Mouse (Mus musculus) brown adipose tissue, adult 24 weeks (tissue): ENCODE data around the gene Gpr19. TPM values are rescaled to one million over a fixed set of nuclear protein-coding genes. Genes with fewer than 3 reads are reported as not detected.

Source experiments
- H3K27ac ChIP-seq: fragments of 200-500 bp; replicated peaks from 2 replicates; pipeline ENCODE4 v1.5.1; 2012; ENCODE audit warnings: low read depth, mild to moderate bottlenecking, low read length
- H3K4me1 ChIP-seq: fragments of 200-500 bp; 2 replicates; pipeline ENCODE4 v1.6.1; 2012; ENCODE audit warnings: low read length, mixed read lengths; ENCODE audit not compliant: control insufficient read depth, insufficient read depth, insufficient read length
- H3K4me3 ChIP-seq: fragments of 200-500 bp; 2 replicates; pipeline ENCODE4 v1.5.1; 2012; ENCODE audit warnings: low read depth, mild to moderate bottlenecking, low read length, moderate library complexity; ENCODE audit not compliant: insufficient read depth
- polyA plus RNA-seq: library from polyadenylated mRNA; stranded (reverse); fragments of >200 nt; gene quantifications from 2 replicates; pipeline ENCODE4 v1.2.4, GENCODE M21; 2012; ENCODE audit not compliant: missing spikeins, insufficient read depth, insufficient read length

Gene Gpr19
- polyA plus RNA-seq, result 3.5 and 4.8 TPM in 2 replicates

DNA sequence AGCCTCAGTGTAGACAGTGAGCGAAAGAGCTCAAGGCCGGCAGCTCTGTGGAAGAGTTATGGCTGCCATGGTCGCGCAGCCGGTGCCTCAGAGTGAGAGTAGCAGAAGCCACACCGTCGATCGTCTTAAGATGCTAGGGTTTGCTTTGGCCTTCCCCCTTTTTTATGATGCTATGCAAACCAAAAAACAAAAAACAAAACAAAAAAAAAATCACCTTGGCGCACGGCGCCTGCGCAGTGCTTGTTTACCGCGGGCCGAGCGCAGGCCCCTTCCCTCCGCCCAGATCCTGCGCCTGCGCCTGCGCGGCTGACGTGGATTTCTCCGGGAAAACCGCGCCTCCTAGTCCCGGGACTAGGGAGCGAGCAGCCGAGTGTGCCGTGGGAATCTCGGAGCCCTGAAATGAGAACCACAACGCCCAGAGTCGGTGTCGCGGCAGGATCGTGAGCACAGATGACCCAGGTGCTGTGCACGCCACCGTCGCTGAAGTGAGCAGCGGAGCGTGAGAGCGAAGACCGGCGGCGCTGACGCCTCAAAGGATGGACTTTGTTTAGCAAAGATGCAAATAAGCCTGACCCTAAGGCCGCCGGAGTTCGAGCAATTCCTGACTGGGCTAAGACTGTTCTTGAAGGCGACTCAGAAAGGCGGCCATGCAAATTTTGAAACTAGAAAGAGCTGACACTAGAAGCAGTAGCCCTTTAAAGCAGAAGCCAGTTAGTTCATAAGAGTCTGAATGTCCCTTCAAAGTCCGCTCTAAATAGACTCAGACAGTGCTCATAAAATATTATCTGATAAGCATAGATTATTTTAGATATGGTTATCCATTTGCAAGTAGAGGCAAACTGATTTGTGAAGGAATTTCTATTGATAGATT is at the start of gene Gpr19:
Gene Gpr19 (minus strand): TSS at position 484 of the 871 bp plus-strand sequence.
- Histone ChIP-seq H3K4me3 (peak within 1 kb of the TSS; percentile 82), H3K4me1 (no peaks in the 10 kb centered on the region), H3K27ac (peak within 1 kb of the TSS; percentile 99)

DNA sequence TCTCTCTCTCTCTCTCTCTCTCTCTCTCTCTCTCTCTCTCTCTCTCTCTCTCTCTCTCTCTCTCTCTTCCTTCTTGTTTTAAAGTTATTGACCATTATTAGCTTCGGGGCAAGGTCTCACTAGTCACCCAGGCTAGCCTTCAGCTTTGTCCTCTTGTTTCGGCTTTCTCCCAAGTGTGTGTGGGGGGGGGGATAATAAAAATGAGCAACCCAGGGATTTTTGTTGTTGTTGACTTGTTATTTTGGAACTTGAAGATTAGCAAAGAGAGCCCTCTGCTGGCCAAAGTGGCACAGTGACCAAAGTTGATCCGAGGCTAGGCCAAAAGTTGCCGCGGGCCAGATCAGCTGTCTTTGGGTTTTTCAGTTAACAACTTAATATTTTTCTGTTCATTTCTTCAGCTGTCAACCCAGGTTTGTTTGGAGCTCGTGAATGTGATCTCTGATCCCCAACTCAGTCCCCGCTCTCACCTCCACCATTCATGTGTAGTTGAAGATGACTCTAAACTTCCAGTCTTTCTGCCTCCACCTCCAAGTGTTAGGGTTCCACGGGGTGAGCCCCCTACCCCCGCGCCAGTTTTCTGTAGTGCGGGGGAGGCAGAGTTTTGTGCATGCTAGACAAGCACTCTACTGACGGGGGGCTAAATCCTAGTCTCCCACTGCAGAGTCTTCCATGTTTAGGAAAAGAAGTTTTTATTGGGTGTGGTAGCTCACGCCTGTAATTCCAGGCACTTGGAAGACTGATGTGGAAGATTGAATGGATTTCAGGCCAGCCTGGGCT is 49.1 kb upstream of the Gpr19 start:
- 0 out of 2 replicates have a peak overlapping the region, but pooled peaks have one; percentile 25 for H3K4me3 ChIP-seq
- no peaks in the 10 kb centered on the region for H3K4me1 ChIP-seq
- no peak overlapping the region for H3K27ac ChIP-seq

DNA sequence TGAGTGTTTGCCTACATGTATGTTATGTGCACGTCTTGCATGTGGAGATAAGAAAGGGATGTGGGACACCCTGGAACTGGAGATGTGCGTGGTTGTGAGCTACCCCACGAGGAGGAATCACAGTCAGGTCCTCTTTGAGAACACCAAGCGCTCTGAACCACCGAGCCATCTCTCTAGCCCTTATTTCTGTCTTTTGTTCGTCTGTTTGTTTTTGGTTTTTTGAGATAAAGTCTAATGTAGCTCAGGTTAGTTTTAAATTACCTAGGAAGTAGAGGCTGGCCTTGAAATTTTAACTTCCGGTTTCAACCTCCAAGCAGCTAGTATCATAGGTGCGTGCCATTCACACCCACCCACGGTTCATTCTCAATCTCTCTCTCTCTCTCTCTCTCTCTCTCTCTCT is 48.5 kb upstream of the Gpr19 start:
- Histone ChIP-seq H3K4me1 (no peaks in the 10 kb centered on the region), H3K4me3 (no peak overlapping the region), H3K27ac (no peak overlapping the region)

DNA sequence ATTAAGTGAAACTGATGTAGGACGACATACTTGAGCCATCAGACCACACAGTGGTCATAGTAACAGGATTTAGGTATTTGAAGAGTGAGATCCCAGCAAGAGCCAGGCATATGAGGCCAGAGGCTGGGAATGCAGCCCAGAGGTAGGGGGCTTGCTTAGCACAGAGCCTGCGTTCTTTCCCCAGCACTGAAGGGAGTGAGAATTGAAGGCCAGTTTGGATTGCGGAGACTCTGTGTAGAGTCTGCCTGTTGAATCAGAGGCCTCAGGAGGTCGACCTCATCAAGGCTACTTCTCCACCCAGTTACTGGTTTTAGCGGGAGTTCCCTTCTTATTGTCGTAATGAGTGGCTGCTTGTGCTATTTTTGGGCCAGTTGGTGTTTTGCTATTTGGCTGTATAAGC is 47.7 kb upstream of the Gpr19 start:
- Histone ChIP-seq H3K27ac (no peak overlapping the region), H3K4me1 (no peaks in the 10 kb centered on the region), H3K4me3 (no peak overlapping the region)

DNA sequence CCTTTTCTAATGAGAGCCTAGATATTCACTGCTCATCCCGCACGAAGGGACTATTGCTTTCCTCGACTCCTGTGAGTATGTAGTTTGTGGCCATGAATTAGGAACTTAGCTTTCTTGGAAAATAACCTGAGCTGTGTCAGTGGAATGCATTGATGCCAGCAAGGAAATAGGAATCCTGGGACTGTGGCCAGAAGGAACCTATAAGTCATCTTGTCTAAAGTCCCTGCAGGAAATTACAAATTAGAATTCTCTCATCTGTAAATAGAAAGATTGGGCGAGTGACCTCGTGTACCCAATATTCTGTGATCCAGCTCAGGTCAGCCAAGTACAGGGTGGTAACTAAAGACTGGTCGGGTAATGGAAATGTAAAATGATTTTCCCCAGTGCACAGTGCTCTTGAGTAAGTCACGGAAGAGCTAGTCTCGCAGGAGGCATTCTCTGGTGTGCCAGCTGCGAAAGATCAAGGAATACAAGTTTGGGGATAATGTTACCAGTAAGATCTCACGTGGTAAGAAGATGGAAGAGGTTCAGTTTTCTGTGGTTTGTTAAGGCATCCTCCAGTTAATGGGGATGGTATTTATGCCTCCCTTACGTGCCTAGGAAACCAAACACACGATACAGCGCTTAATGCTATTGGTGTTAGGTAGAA is 45.5 kb upstream of the Gpr19 start:
- Histone ChIP-seq H3K4me1 (no peaks in the 10 kb centered on the region), H3K4me3 (no peak overlapping the region), H3K27ac (no peak overlapping the region)

DNA sequence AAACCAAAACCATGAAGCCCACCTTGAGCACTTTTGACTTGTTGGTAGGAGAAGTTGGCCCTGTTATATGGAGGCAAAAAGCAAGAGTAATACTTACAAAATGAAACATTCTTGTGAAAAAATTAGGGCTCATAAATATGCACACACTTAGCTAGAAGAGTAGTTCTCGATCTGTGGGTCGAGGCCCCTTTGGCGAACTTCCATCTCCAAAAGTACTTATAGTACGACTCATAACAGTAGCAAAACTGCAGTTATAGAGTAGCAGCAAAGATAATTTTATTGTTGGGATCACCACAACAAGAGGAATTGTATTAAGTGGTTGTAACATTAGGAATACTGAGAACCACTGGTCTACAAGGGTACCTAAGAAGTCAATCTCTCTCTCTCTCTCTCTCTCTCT is 41.4 kb upstream of the Gpr19 start:
- Histone ChIP-seq H3K27ac (no peak overlapping the region), H3K4me1 (no peaks in the 10 kb centered on the region), H3K4me3 (no peak overlapping the region)

DNA sequence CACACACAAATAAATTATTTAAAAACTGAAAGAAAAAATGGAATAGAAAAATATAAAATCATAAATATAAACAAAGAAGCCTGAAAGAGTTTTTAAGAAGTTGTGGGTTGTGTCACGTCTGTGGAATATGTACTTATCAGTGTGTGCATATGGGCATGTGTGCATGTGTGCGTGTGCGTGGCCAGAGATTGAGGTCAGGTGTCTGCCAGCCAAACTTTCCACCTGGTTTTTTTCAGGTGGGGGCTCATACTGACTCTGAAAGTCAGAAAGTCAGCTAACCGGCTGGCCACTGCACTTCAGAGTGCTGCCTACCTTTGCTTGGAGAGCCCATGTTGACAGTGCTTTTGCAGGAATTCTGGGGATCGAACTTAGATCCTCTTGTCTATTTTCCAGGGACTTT is 35.9 kb upstream of the Gpr19 start:
- no peak overlapping the region for H3K27ac ChIP-seq
- H3K4me1 ChIP-seq, result no peaks in the 10 kb centered on the region
- no peak overlapping the region for H3K4me3 ChIP-seq

DNA sequence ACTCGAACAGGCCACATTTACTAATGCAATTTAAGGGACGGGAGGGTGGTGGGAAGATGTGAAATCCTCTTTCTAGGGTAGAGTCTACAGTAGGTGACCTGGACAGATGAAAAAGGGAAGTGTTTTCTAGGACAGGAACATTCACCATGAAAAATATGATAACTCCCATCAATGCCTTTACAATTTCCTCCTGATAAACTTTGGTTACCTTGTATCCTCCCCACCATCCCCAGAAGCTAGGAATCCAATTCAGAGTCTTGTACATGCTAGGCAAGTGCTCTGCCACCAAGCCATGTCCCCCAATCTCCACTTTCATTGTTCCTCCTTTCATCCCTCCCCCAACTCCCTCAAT is 34.8 kb upstream of the Gpr19 start:
- Histone ChIP-seq H3K4me1 (no peaks in the 10 kb centered on the region), H3K27ac (no peak overlapping the region), H3K4me3 (no peak overlapping the region)

DNA sequence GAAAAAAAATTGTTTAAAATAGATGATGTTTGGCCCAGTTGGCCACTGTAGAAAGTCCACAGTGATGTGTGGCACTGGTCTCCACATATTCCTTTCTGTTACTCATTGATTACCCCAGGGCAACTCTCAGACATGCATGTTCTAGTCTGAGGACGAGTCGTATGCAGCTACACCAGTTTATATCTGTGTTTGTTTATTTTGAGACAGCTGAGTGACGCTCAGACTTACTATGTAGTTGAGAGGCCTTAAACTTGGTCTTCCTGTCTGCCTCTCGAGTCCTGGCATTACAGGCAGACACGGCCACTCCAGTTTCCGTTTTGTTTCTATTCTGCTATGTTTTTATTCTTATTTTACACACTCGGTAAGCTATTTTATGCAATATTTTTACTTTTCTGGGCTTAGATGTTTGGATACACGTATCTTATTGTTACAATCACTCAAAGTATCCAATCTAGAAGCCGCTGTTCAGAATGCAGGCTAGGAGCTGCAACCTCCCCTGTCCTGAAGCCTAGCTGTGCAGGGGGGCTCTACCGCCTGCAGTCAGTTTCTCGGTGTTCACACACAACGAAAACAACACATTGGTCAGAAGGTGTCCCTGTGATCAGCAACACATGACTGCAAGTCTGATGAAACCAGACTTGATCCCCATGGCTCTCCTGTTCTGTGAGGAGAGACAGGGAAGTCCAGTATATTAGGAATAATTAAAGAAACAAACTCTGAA is 34.3 kb upstream of the Gpr19 start:
- H3K27ac ChIP-seq, result no peak overlapping the region
- no peak overlapping the region for H3K4me3 ChIP-seq

DNA sequence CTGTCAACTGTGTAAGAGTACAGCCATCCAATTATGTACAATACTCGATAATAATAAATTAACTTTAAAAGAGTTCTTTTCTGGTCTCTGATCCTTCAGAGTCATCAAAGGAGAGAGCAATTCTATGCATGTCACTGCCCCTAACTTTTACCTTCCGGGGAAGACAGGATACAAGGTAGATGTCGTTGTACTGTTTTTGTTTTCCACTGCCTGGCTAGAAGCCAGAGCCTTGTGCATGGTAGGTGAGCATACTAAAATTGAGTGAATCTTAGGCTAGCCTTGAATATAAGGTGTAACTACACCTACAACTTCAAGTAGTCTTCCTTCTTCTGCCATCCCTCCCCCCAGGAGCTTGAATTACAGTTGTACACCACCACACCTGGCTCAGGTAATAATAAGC is 32.8 kb upstream of the Gpr19 start:
- no peaks in the 10 kb centered on the region for H3K4me1 ChIP-seq
- no peak overlapping the region for H3K4me3 ChIP-seq
- H3K27ac ChIP-seq, result no peak overlapping the region

More for the DNA sequence above, 34.3 kb upstream of the Gpr19 start:
- no peaks in the 10 kb centered on the region for H3K4me1 ChIP-seq

DNA sequence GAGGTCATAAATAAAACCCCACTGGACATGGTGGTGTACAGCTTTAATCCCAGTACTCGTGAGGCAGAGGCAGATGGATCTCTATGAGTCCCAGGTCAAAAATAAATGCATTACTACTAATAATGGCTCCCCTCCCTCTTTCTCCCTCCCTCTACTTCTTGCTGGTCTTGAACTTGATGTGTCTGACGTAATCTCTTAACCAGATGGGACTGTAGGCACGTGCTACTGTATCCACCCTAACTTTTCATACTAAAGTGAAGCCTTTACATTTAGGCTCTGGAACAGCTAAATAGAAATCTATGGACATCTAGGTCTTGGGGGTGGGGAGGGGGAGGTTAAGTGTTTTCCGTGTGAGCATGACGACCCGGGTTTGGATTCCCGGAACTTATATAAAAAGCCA is 32.0 kb upstream of the Gpr19 start:
- no peak overlapping the region for H3K27ac ChIP-seq
- no peak overlapping the region for H3K4me3 ChIP-seq
- H3K4me1 ChIP-seq, result no peaks in the 10 kb centered on the region

DNA sequence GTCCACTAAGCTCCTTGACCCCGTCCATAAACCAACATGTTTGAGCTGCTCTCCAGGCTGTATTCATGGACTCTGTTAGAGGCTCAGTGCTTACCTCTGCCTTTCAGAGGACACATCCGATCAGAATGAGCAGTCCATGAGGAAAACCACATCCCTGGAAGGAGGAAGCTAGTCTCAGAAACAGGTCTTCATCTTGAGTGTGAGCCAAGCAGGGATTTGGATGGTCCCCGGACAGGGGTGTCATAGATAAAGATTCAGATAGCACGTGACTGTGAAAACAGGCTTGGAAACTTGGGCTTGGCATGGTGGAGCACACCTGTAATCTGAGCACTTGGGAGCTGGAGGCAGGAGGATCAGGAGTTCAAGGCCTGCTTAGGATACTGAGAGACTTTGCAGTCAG is 31.5 kb upstream of the Gpr19 start:
- Histone ChIP-seq H3K4me1 (no peaks in the 10 kb centered on the region), H3K4me3 (no peak overlapping the region), H3K27ac (no peak overlapping the region)

DNA sequence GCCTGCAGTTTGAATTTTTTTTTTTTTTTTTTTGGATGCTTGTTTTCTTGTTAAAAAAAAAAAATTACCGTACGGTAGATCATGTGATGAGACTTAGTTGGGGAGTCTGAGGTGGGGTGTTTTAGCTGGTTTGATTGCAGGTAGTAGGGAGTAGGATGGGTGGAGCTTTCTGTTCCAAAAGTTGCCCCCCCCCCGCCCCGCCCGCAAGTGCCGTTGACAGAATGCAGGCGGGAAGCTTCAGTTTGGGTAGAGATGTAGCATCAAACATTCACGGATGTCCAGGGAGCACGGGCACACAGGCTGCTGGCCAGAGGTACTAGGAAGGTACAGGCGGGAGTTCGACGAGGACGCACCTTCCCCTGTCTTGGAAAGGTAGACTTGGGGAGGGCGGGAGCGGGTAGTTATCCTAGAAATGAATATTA is 30.5 kb upstream of the Gpr19 start:
- H3K27ac ChIP-seq, result 0 out of 2 replicates have a peak overlapping the region, but pooled peaks have one; percentile 21
- H3K4me3 ChIP-seq, result peak overlapping the region; percentile 63

DNA sequence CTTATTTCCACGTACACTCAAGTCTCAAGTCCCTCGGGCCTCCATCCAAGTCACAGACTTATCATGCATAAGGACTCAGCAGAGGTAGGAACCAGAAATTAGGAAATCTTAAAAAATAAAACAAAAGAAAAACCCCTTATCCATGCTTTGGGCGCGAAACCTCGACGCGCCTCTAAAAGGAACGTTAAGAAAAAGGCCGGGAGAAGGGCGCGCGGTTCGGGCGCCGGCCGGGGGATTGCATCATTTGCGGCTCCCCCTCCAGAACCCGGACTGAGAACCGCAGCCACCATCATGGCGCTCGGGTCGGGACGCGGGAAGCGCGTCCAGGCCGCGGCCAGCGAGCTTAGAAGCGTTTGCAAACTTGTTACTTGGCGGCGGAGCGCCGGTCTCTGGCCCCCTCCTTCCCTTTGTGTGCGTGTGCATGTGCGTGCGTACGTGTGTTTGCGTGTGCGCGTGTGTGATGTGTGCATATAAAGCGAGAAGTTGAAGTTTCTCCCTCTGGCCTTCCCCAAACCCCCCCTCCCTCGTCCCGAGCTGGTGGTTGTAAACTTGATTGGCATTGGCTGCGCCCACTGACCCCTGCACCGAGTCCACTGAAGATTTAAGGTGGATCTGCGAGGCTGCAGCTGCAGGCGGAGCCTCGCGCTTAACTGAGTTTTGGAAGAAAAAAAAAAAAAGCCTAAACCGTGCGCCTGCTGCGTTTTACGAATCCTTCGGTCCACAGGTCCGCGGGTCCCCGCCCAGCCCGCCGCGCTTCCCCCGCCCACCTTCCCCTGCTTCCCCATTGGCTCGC is 29.9 kb upstream of the Gpr19 start:
- Histone ChIP-seq H3K4me1 (no peaks in the 10 kb centered on the region), H3K4me3 (peak overlapping the region; percentile 92), H3K27ac (peak overlapping the region; percentile 75)

More for the DNA sequence above, 30.5 kb upstream of the Gpr19 start:
- H3K4me1 ChIP-seq, result no peaks in the 10 kb centered on the region
